Mouse (Mus musculus): ENCODE measurements around the gene Mrps26. TPM values are rescaled to one million over a fixed set of nuclear protein-coding genes. Genes with fewer than 3 reads are reported as not detected.
"Not testable (repeated sequence)": the region's sequence is repeated elsewhere in the genome, so short reads cannot be mapped to it uniquely, and the experiment has no call there.

Gene Mrps26
- polyA plus RNA-seq (2012; rRNA removed): 86.9 and 99.1 TPM in 2 replicates

DNA sequence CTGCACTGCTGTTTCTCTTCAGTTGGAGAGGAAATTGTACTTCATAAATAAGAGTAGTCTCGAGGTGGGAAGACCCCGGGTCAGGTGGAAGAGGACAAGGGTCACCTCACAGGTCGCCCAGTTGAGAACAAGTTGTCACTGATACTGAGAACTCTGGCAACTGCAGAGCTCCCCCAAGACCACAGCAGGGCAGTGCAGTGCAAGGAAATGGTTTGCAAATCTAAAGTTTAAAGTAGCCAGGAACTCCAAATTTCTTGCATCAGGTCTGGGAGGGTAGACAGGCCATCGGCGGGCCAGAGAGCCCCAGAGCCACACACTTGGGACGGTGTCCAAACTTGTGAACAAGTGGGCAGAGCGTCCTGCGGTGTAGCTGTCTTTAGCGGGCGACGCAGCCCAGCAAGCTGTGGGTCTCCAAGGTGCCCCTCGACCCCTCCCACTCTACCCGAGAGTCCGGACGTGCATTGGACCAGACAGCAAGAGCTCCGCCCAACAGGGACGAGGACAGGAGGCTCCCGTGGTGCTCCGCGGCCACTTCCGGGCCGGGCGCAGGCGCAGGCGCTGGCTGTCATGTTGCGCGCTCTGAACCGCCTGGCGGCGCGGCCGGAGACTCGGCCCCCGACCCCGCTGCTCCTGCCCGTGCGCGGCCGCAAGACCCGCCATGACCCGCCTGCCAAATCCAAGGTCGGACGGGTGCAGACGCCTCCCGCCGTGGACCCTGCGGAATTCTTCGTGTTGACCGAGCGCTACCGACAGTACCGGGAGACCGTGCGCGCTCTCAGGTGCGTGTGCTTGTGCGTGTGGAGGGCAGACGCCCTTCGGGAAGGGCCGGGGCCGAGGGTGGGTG is at the start of gene Mrps26:
TSS of gene Mrps26 (plus strand) at position 531 of the 844 bp plus-strand sequence.
- Histone ChIP-seq H3K4me3 (ENCODE audit: insufficient read depth, low read length) (peak within 1 kb of the TSS; percentile 91), H3K27ac (ENCODE audit: insufficient read depth, low read length) (peak within 1 kb of the TSS; percentile 63; the same call in 1 of the 2 replicates), H3K4me1 (ENCODE audit: control insufficient read depth, insufficient read depth, low read length) (peaks cover 3% of the 10 kb centered on the region; the same call in 1 of the 2 replicates)
- TF ChIP-seq POLR2A (IDR thresholded peaks at IDR 0.05; ENCODE audit: extremely low read depth, insufficient read depth, low read length) (peak; percentile 79), CTCF (IDR thresholded peaks at IDR 0.05; ENCODE audit: extremely low read depth, insufficient read depth, low read length) (peak; percentile 25; the same call in 1 of the 2 replicates)

GRCm38 (mm10) chr2:130513907-130514306 is 49.6 kb upstream of the Mrps26 start:
- Histone ChIP-seq H3K4me1 (ENCODE audit: control insufficient read depth, insufficient read depth, low read length) (peaks cover 2% of the 10 kb centered on the region; the same call in 1 of the 2 replicates), H3K4me3 (ENCODE audit: insufficient read depth, low read length) (no peak overlapping the region), H3K27ac (ENCODE audit: insufficient read depth, low read length) (no peak overlapping the region)
- TF ChIP-seq POLR2A (IDR thresholded peaks at IDR 0.05; ENCODE audit: extremely low read depth, insufficient read depth, low read length): no peak
- no peak for TF ChIP-seq CTCF (IDR thresholded peaks at IDR 0.05; ENCODE audit: extremely low read depth, insufficient read depth, low read length)

DNA sequence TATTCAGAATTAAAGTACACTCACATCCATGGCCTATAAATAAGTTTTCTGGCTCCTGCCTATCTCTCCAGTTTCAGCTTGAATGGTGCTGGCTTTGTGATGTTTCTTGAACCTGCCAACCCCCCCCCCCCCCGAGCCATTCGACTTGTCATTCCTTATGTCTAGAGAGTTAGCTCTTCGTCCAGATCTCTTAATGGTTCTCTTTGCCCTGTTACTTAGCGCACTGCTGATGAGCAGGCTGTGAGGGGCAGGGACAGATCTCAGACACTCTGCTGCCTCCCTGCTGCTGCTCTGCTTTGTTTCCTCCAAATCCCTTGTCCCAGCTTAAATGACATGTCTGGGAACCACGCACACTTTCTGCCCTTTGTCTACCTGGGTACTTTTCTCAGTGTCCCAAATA is 47.8 kb upstream of the Mrps26 start:
- no peak overlapping the region for H3K27ac ChIP-seq (ENCODE audit: insufficient read depth, low read length)
- H3K4me1 ChIP-seq (ENCODE audit: control insufficient read depth, insufficient read depth, low read length): peaks cover 2% of the 10 kb centered on the region; the same call in 1 of the 2 replicates
- H3K4me3 ChIP-seq (ENCODE audit: insufficient read depth, low read length): no peak overlapping the region
- TF ChIP-seq CTCF (IDR thresholded peaks at IDR 0.05; ENCODE audit: extremely low read depth, insufficient read depth, low read length): no peak
- no peak for TF ChIP-seq POLR2A (IDR thresholded peaks at IDR 0.05; ENCODE audit: extremely low read depth, insufficient read depth, low read length)

DNA sequence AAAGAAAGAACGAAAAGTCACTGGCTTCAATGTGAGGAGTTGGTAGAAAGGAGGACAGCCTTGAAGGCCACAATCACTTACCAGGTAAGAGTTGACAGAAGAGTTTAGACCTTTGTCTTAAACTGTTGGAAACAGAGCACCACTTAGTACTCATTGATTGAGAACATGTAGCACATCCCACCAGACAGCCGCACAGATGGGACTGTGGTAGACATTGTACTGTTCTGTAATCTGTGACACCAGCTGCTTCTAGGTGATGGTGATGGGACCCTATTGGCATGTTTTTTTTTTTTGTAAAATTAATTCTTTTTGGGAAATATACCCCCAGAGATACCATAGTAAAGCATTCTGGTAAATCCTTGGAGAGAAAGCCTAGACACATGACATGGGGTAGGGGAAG is 41.6 kb upstream of the Mrps26 start:
- Histone ChIP-seq H3K4me3 (ENCODE audit: insufficient read depth, low read length) (no peak overlapping the region), H3K27ac (ENCODE audit: insufficient read depth, low read length) (no peak overlapping the region)
- no peak for TF ChIP-seq CTCF (IDR thresholded peaks at IDR 0.05; ENCODE audit: extremely low read depth, insufficient read depth, low read length)
- TF ChIP-seq POLR2A (IDR thresholded peaks at IDR 0.05; ENCODE audit: extremely low read depth, insufficient read depth, low read length): no peak

GRCm38 (mm10) chr2:130525480-130525879 is 38.1 kb upstream of the Mrps26 start:
- not testable (repeated sequence) for H3K4me3 ChIP-seq (ENCODE audit: insufficient read depth, low read length); H3K4me1 ChIP-seq (ENCODE audit: control insufficient read depth, insufficient read depth, low read length); H3K27ac ChIP-seq (ENCODE audit: insufficient read depth, low read length)

More for the DNA sequence above, 41.6 kb upstream of the Mrps26 start:
- H3K4me1 ChIP-seq (ENCODE audit: control insufficient read depth, insufficient read depth, low read length): no peaks in the 10 kb centered on the region

- no peaks in the 10 kb centered on the region for H3K4me1 ChIP-seq (ENCODE audit: control insufficient read depth, insufficient read depth, low read length)
- H3K27ac ChIP-seq (ENCODE audit: insufficient read depth, low read length): no peak overlapping the region
- TF ChIP-seq CTCF (IDR thresholded peaks at IDR 0.05; ENCODE audit: extremely low read depth, insufficient read depth, low read length): no peak
- TF ChIP-seq POLR2A (IDR thresholded peaks at IDR 0.05; ENCODE audit: extremely low read depth, insufficient read depth, low read length): no peak
- H3K4me3 ChIP-seq (ENCODE audit: insufficient read depth, low read length): no peak overlapping the region
Observed at GRCm38 (mm10) chr2:130528457-130528856, 35.1 kb upstream of the Mrps26 start.

DNA sequence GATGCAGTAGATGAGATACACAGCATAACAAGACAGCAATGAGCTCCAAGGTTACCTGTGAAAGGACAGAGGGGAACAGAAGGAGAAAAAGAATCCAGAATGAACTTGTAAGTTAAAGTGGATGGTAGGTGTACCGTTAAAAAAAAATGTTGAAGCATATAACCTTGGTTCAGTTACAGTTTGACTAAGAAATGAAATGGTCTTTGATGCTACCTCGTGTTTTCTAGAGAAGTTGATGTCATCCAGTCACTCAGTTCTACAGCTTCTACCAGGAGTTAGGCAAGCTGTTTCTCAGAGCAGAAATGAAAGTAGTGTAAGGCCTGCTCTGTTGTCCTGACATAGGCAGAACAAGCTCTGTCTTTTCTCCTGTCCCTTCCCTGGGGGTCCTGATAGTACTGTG is 34.3 kb upstream of the Mrps26 start:
- Histone ChIP-seq H3K4me1 (ENCODE audit: control insufficient read depth, insufficient read depth, low read length) (no peaks in the 10 kb centered on the region), H3K4me3 (ENCODE audit: insufficient read depth, low read length) (no peak overlapping the region), H3K27ac (ENCODE audit: insufficient read depth, low read length) (no peak overlapping the region)
- TF ChIP-seq POLR2A (IDR thresholded peaks at IDR 0.05; ENCODE audit: extremely low read depth, insufficient read depth, low read length) (no peak), CTCF (IDR thresholded peaks at IDR 0.05; ENCODE audit: extremely low read depth, insufficient read depth, low read length) (no peak)

DNA sequence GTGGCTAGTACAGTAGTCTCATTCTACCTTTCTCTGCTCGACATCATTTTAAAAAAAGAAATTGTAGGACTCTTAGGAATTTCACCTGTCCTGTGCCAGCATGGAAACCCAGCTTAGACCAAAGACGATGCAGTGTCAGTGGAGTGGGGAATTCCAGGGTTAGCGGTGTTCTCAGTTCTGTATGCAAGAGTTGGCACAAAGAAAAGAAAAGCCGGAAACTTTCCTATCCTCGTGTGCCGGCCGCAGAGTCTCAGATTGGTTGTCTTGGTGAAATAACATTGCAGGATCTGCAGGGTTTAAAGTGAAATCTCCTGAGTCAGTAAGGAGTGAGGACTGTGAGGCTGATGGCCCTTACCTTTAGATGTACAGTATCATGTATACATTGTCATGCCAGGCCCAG is 33.6 kb upstream of the Mrps26 start:
- Histone ChIP-seq H3K4me3 (ENCODE audit: insufficient read depth, low read length) (no peak overlapping the region), H3K27ac (ENCODE audit: insufficient read depth, low read length) (no peak overlapping the region), H3K4me1 (ENCODE audit: control insufficient read depth, insufficient read depth, low read length) (no peaks in the 10 kb centered on the region)
- TF ChIP-seq POLR2A (IDR thresholded peaks at IDR 0.05; ENCODE audit: extremely low read depth, insufficient read depth, low read length) (no peak), CTCF (IDR thresholded peaks at IDR 0.05; ENCODE audit: extremely low read depth, insufficient read depth, low read length) (no peak)

DNA sequence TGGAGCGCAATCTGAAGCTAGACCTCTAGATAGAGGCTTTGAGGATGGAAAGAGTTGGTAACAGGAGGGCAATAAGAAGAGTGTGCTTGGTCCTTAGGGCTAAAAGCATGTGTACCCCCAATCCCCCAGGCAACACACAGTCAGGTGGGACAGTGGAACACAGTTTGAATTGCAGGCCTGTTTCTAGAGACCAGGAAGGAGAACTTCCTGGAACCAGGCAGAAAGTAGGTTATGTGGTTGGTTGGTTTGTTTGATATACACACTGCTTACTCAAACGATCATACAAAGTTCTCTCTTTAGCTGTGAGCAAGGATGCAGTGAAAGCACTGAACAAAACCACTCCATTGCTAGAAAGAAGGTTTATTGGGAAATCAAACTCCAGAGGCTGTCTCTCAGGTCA is 31.3 kb upstream of the Mrps26 start:
- Histone ChIP-seq H3K27ac (ENCODE audit: insufficient read depth, low read length) (no peak overlapping the region), H3K4me3 (ENCODE audit: insufficient read depth, low read length) (no peak overlapping the region), H3K4me1 (ENCODE audit: control insufficient read depth, insufficient read depth, low read length) (no peaks in the 10 kb centered on the region)
- no peak for TF ChIP-seq CTCF (IDR thresholded peaks at IDR 0.05; ENCODE audit: extremely low read depth, insufficient read depth, low read length)
- no peak for TF ChIP-seq POLR2A (IDR thresholded peaks at IDR 0.05; ENCODE audit: extremely low read depth, insufficient read depth, low read length)

GRCm38 (mm10) chr2:130535017-130535416 is 28.5 kb upstream of the Mrps26 start:
- H3K4me3 ChIP-seq (ENCODE audit: insufficient read depth, low read length): no peak overlapping the region
- TF ChIP-seq CTCF (IDR thresholded peaks at IDR 0.05; ENCODE audit: extremely low read depth, insufficient read depth, low read length): no peak
- TF ChIP-seq POLR2A (IDR thresholded peaks at IDR 0.05; ENCODE audit: extremely low read depth, insufficient read depth, low read length): no peak
- H3K27ac ChIP-seq (ENCODE audit: insufficient read depth, low read length): no peak overlapping the region
- no peaks in the 10 kb centered on the region for H3K4me1 ChIP-seq (ENCODE audit: control insufficient read depth, insufficient read depth, low read length)
